Mouse (Mus musculus) right cerebral cortex, postnatal 10 days (tissue): Measurements from ENCODE around the gene Stx8.
A peak's percentile ranks its signal among the peaks of the same experiment; 100 is the strongest.

ENCODE experiments used
- DNase-seq, 2 experiments: peaks; one replicate each; pipeline ENCODE4 v3.0.0; 2021; ENCODE audit warnings: low spot score in 2 of 2

The Stx8 gene

GRCm38 (mm10) chr11:68145586-68146455 lies 179.8 kb downstream of the Stx8 start:
- peak; percentile 54 to 57 for DNase-seq

DNA sequence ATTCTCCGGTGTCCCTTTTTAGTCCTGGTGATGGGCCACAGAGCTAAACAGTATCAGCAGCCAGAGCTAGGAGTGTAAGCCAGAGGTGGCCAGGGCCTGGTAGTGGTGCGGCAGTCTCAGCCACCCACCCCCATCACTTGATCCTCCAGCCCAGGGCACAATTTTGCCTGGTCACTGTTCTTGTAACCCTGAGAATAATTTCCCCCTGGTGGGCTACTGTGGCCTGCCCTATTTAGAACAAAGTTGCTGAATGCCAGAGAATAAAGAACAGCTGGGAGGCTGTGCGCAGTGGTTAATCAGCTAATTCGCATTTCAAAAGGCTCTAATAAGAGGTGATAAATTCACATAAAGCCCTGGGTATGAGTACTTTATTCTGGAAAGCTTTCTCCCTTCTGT lies 180.5 kb downstream of the Stx8 start:
- no peak for DNase-seq

- no peak for DNase-seq
These were observed 184.9 kb downstream of the Stx8 start for GRCm38 (mm10) chr11:68150938-68151337.

- no peak for DNase-seq
These were observed 189.8 kb downstream of the Stx8 start for GRCm38 (mm10) chr11:68155821-68156220.

- no peak for DNase-seq
These were observed 192.2 kb downstream of the Stx8 start for GRCm38 (mm10) chr11:68158166-68158565.

DNA sequence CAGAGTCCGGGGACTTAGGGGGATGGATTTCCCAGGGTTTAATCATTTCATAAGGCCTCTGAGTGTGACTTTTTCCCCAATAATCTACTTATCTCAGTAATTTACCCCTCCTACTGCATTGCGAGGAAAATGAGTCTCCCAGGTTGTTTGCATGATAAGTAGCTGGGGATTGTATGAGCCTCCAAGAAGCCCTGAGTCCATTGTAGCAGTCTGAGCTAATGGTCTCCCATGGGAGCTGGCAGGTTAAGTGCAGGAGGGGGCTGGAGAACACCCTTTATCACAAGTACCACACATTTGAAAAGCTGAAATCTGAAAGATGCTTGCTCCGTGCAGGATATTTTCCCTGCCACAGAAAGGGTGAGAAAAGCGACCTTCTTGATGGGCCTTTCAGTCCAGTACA lies 193.9 kb downstream of the Stx8 start:
- DNase-seq, result no peak

- DNase-seq, result no peak
These were observed 198.4 kb downstream of the Stx8 start for GRCm38 (mm10) chr11:68164408-68164807.

DNA sequence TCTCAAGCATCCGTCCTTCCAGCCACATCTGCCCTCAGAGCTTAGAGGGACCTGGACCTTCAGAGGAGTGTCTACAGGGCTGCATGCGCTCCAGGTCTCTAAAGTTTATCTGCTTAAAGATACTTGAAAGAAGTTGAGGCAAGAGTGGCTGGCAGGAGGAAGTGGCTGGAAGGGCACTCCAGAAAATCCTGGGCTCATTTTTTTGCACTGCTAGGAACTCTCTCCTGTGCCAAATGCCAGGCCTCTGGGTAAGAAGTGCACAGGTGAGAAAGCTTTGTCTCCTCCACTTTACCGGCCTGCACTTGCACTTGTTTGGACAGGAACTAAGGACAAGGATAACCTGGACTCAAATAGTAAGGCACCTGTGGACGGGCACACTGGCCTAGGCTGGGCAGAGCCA lies 202.4 kb downstream of the Stx8 start:
- DNase-seq, result no peak

DNA sequence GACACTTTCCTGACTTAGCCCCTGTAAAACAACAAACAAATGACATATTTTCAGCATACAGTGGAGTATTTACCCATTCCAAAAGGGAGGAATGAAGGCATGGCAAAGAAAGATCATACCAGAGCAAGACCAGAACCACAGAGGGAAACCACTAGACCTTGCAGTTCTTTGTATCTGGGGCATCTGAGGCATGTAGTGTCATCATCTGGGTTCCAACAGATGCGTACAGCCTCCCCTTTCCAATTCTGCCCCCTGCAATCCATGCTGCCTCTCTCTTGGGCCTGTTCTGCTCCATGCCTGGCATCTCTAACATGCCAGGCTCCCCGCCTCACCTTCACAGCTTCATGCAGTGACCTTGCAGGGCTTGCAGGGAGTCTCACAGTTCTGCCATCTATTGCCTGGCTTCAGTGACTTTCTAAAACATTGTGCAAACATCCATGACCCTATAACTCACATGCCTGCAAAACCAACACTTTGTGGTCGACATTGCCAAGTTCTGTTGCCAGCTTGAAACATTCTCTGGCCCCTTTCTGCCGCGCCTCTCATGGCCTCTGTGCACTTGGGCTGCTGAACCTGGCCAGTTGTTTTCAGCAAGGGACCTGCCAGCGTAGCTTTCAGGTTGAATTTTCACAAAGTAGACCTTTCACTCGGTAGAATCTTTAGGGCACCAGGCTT lies 206.1 kb downstream of the Stx8 start:
- DNase-seq, result no peak

DNA sequence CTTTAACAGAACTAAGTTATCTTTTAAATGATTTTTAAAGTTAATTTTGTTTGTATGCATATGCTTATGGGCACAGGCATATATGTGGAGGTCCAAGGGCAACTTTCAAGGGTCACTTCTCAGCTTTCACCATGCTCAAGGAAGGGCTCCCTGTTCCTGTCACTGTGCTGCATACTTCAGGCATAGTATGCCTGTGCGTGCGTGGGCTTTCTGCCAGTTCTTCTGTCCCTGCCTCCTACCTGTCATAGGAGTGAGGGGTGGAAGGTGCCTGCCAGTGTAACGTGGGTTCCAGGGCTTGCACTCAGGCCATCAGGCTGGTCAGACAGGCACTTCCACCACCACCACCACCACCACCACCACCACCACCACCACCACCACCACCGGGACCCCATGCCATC lies 206.7 kb downstream of the Stx8 start:
- DNase-seq, result no peak

- DNase-seq, result no peak
These were observed 210.6 kb downstream of the Stx8 start for GRCm38 (mm10) chr11:68176550-68176949.

DNA sequence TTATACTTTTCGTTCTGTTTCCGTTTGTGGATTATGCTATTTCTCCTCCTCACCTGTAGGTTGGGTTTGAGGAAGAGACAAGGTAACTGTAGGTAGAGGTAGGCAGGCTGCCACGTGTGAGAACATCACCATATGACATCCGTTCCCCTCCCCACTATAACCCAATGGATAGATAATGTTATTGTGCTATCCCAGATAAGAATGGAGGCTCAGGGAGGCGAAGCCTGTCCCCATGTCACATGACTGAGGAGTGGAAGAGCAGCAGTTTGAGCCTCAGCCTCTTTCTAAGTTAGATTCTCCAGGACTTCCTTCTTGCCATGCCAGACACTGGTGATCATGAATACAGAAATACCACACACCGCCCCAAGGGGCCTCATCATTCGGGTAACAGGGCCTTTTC lies 211.4 kb downstream of the Stx8 start:
- no peak for DNase-seq

GRCm38 (mm10) chr11:68185647-68186046 lies 219.7 kb downstream of the Stx8 start:
- no peak for DNase-seq

- no peak for DNase-seq
These were observed 221.2 kb downstream of the Stx8 start for GRCm38 (mm10) chr11:68187242-68187641.

- DNase-seq, result no peak
These were observed 222.8 kb downstream of the Stx8 start for GRCm38 (mm10) chr11:68188695-68189201.

- no peak for DNase-seq
These were observed 224.9 kb downstream of the Stx8 start for GRCm38 (mm10) chr11:68190849-68191248.

DNA sequence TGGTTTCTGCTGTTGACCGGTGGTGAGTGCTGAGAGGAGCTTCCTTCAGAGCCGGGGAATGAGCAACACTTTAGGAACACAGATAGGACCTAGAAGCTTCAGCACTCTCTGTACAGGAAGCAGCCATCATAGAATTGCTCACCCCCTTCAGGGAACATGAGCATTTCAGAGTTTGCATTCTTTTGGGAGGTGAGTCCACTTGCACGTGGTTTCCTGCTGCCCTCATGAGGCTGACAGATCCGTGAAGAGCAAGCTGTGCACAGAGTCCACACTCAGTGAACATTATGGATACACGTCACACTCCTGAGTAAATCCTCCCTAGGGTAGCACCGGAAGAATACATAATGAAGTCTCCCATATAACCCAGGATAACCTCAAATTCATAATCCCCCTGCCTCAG lies 229.2 kb downstream of the Stx8 start:
- DNase-seq, result no peak

- no peak for DNase-seq
These were observed 229.7 kb downstream of the Stx8 start for GRCm38 (mm10) chr11:68195693-68196176.

DNA sequence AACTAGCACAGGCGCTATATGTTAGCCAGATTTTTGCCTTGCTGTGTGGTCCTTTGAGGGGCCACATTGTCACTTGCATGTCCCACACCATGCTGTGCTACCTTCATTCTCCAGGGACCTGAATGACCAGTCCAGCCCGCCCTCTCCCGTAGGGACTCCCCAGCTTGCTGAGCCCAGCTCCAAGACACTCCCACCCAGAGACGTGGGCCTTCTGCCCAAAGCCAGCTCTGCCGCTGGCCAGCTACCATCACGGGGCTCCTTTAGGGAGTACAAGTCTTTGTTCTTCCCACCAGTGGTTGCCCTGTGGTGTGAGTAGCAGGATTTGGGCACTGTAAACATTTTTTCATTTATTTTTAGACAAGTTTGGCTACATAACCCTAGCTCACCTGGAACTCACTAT lies 230.6 kb downstream of the Stx8 start:
- DNase-seq, result peak in 1 of 2 experiments; percentile 55

DNA sequence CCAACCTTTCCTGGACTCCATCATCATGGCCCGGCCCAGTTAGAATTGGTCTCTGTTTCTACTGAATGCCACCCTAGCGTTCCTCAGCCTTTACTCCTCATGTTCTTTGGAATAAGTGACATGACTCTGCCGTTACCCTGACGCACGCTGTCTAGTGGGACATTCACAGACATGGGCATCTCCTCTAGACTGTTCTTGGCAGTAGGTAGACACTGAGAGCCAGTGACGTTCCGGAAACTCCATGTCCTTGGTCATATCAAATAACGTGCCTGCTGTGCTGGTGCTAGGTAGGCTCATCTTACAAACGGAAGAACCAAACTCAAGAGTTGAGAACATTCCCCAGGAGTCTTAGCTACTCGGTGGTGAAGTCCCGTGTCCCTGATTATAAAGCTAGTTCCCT lies 231.5 kb downstream of the Stx8 start:
- no peak for DNase-seq

DNA sequence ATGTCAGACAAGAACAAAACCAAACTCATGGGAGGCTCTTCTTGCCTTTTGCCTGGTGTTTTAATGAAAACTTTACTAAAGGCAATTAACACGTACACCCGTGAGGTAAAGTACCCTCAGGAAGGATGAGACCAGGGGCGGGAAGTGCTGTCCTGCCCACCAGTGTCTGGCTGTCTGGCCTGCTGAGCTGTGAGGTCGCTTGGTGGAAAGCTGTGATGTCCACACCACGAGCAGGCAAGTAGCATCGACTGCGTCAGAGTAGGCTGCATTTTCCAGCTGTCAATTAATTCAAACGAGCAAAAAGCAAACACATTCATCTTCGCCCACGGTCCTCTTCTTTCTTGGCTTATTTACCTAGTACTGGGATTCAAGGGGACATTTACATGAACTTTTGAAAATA lies 232.7 kb downstream of the Stx8 start:
- no peak for DNase-seq

GRCm38 (mm10) chr11:68199103-68199502 lies 233.1 kb downstream of the Stx8 start:
- DNase-seq, result no peak
